Mouse (Mus musculus): ENCODE measurements at regions not wholly inside any gene's neighbourhood (a gene's known extent, or its start where the extent isn't known, plus 50 kb on each side); places are given as distances from the start of the nearest gene placed in this dataset.
A peak's percentile ranks its signal among the peaks of the same experiment; 100 is the strongest.

DNA sequence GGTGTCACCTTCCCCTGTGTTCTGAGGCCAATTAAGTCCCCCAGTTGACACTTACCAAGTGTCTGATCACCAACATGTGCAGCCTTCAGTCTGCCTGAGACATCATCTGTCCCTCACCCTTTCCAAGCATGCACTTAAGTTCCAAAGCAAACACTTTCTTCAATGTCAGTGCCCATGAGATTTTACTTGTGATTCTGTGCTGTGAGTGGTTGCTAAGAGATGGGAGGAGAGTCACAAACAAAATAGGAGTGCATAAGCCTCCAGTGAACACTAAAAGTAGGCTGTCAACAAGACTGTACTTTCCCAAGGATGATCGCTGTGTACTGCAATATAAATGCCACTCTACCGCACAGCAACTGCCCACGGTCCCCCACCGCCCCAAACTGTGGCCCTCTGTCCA, 431.0 kb upstream of the Atp11b start:
- Histone ChIP-seq H3K4me1 (ENCODE audit: control insufficient read depth, insufficient read depth, low read length) (no peaks in the 10 kb centered on the region), H3K4me3 (ENCODE audit: insufficient read depth, low read length) (no peak overlapping the region), H3K27ac (ENCODE audit: insufficient read depth, low read length) (no peak overlapping the region)
- TF ChIP-seq CTCF (IDR thresholded peaks at IDR 0.05; ENCODE audit: borderline replicate concordance, insufficient read depth, low read length) (no peak), POLR2A (IDR thresholded peaks at IDR 0.05; ENCODE audit: low read depth, low read length) (no peak)

DNA sequence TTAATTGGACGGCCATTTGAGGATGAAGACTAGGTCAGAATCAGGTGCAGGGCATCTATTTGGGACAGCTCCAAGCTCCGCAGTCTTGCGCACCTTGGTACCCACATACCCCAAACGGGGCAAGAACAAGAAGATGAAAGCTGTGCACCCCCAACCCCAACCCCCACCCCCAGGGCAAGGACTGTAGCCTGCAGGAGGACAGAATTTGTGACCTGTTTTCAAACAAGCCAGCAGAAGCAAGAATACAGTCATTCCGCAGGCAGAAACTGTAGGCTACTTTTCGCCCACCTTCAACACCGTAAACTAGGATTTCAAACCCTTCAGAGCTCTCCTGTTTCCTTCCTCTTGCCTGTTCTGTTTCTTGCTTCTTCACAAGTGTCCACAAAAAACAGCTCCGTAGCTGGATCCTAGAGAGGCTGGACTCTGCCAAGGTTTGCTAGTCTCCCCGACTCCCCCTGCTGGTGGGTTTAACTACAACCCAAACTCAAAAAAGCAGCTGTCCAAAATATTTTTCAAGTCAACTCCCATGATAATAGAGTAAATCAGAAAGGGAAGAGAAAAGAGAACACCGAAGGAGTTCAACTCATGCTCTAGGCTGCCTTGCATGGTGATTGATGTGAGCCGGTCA, 430.3 kb upstream of the Atp11b start:
- no peak overlapping the region for H3K27ac ChIP-seq (ENCODE audit: insufficient read depth, low read length)
- TF ChIP-seq CTCF (IDR thresholded peaks at IDR 0.05; ENCODE audit: borderline replicate concordance, insufficient read depth, low read length) (no peak), POLR2A (IDR thresholded peaks at IDR 0.05; ENCODE audit: low read depth, low read length) (no peak)
- no peaks in the 10 kb centered on the region for H3K4me1 ChIP-seq (ENCODE audit: control insufficient read depth, insufficient read depth, low read length)
- no peak overlapping the region for H3K4me3 ChIP-seq (ENCODE audit: insufficient read depth, low read length)

DNA sequence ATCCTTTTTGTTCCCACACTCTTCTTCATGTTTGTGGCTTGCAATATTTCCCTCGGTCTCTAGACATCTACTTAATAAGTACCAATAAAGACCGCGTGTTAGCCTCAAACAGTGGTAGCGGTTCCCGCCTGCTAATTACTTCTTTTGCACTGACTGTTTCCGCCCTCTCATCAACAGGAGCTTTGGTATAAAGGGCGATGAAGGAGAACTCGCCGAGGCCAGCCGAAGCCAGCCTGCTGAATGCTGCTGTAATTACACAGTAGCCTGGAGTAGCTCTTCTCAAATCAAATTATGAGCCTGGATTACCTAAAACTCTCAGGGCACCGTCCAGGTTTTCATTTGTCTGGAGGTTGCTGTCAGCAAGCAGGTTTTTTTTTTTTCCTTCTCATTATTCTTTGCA, 429.7 kb upstream of the Atp11b start:
- TF ChIP-seq CTCF (IDR thresholded peaks at IDR 0.05; ENCODE audit: borderline replicate concordance, insufficient read depth, low read length), result no peak
- no peak for TF ChIP-seq POLR2A (IDR thresholded peaks at IDR 0.05; ENCODE audit: low read depth, low read length)
- Histone ChIP-seq H3K4me1 (ENCODE audit: control insufficient read depth, insufficient read depth, low read length) (no peaks in the 10 kb centered on the region), H3K27ac (ENCODE audit: insufficient read depth, low read length) (no peak overlapping the region), H3K4me3 (ENCODE audit: insufficient read depth, low read length) (no peak overlapping the region)

DNA sequence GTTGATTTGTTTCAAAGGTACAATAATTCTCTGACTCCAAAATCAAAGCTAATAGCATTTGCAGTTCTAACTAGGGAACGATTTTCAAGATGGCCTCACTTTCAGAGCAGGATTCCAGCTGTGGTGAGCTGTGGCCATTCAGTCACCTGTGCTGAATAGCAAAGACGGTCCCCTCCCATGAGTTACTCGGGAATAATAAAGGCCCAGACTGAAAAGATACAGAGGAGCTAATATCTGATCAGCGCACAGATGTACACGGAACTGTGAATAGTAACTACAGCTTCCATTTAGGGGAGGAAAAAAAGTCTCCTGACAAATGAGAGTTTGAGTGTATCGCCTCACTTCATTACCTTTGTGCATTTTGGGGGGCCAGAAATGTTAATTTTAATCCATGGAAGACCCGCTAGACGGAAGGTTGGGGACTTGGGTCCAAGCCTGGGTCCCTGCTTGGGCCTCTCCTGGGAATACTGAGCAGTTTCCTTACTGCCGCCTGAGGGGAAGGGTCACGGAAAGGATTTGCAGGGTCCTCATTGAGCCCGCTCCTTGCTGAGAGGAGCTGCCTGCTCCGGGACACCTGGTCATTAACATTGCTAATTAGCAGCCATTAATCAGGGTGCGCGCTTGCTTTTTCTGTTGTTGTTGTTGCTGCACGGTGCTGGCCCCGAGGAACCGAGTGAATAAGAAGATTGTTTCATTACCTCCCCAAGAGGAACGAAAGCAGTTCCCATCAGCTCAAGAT, 421.2 kb upstream of the Atp11b start:
- no peak overlapping the region for H3K27ac ChIP-seq (ENCODE audit: insufficient read depth, low read length)
- no peak for TF ChIP-seq POLR2A (IDR thresholded peaks at IDR 0.05; ENCODE audit: low read depth, low read length)
- TF ChIP-seq CTCF (IDR thresholded peaks at IDR 0.05; ENCODE audit: borderline replicate concordance, insufficient read depth, low read length), result no peak
- H3K4me3 ChIP-seq (ENCODE audit: insufficient read depth, low read length), result no peak overlapping the region
- no peaks in the 10 kb centered on the region for H3K4me1 ChIP-seq (ENCODE audit: control insufficient read depth, insufficient read depth, low read length)

DNA sequence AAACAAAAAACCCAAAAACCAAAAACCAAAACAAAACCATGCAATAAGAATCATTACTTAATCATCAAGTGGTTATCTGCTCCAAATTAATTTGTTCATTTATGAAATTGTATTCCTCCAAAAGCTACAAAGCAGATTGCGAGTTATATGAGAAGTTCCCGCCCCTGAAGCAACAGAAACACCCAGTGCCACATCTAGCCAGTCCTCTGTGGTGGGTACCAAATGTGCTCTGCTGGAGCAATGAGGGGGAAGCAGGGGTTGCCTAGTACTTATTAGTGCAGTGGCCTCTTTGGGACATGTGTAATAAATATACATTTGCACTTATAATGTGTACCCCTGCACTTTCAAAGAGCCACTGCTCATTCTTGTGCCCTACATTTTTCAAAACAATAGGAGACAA, 419.9 kb upstream of the Atp11b start:
- TF ChIP-seq POLR2A (IDR thresholded peaks at IDR 0.05; ENCODE audit: low read depth, low read length) (no peak), CTCF (IDR thresholded peaks at IDR 0.05; ENCODE audit: borderline replicate concordance, insufficient read depth, low read length) (no peak)
- no peaks in the 10 kb centered on the region for H3K4me1 ChIP-seq (ENCODE audit: control insufficient read depth, insufficient read depth, low read length)

DNA sequence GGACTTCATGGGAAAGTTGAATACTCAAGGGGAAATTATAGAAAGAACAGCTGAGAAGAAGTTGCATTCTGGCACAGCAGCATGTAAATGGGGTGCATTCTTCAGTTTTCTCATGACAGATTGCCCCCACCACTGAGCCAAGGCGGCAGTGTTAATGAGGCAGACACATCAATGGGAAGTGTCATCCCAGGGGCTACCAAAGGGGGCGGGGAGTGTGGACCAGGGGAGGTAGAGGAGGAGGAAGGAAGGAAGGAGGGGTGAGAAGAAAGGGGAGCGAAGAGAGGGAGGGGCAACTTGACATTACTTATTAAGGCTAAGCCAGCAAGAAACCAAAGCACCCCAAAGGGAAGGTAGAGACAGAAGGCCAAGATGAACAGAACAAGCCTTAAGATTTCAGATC, 419.4 kb upstream of the Atp11b start:
- no peak for TF ChIP-seq CTCF (IDR thresholded peaks at IDR 0.05; ENCODE audit: borderline replicate concordance, insufficient read depth, low read length)
- TF ChIP-seq POLR2A (IDR thresholded peaks at IDR 0.05; ENCODE audit: low read depth, low read length), result no peak
- H3K27ac ChIP-seq (ENCODE audit: insufficient read depth, low read length), result no peak overlapping the region
- no peak overlapping the region for H3K4me3 ChIP-seq (ENCODE audit: insufficient read depth, low read length)
- no peaks in the 10 kb centered on the region for H3K4me1 ChIP-seq (ENCODE audit: control insufficient read depth, insufficient read depth, low read length)

More for the DNA sequence above, 419.9 kb upstream of the Atp11b start:
- H3K4me3 ChIP-seq (ENCODE audit: insufficient read depth, low read length), result no peak overlapping the region
- H3K27ac ChIP-seq (ENCODE audit: insufficient read depth, low read length), result no peak overlapping the region

DNA sequence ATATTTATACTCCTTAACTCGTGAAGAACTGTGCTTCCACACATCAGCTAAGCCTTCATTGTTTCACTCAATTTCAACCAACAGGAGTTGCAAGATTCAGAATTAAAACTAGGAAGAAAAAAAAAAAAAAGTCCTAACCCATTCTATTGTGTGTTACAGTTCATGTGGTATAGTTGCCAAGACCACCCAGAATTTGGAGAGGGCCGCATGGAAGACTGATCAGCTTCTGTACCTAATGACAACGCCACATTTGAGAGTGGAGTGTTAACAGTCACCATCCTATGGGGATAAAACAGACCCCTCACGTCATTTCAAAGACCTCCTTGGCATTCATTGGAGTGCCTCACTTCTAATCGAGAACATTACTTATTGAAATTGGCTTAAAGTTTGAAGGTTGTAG, 418.1 kb upstream of the Atp11b start:
- no peaks in the 10 kb centered on the region for H3K4me1 ChIP-seq (ENCODE audit: control insufficient read depth, insufficient read depth, low read length)
- H3K4me3 ChIP-seq (ENCODE audit: insufficient read depth, low read length), result no peak overlapping the region
- H3K27ac ChIP-seq (ENCODE audit: insufficient read depth, low read length), result no peak overlapping the region
- TF ChIP-seq CTCF (IDR thresholded peaks at IDR 0.05; ENCODE audit: borderline replicate concordance, insufficient read depth, low read length) (no peak), POLR2A (IDR thresholded peaks at IDR 0.05; ENCODE audit: low read depth, low read length) (no peak)

DNA sequence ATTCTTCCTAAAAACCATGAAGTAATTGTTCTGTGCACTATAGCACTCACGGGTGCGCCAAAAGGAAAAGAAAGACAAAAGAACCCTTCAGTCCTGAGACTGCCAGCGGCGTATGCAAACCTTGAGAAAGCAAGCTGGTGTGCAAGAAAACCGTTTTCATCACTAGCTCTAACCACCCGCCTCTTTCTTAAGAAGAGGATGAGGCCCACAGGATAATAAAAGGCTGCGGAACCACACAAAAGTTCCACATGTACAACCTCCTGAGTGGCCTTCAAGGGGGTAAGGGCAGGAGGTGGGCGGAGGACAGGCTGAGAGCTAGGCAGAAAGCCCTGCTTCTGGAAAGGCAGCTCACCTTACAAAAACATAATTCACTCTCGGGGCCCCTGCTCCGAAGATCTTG, 413.4 kb upstream of the Atp11b start:
- Histone ChIP-seq H3K4me1 (ENCODE audit: control insufficient read depth, insufficient read depth, low read length) (no peaks in the 10 kb centered on the region), H3K4me3 (ENCODE audit: insufficient read depth, low read length) (peak overlapping the region; percentile 13), H3K27ac (ENCODE audit: insufficient read depth, low read length) (no peak overlapping the region)
- no peak for TF ChIP-seq POLR2A (IDR thresholded peaks at IDR 0.05; ENCODE audit: low read depth, low read length)
- TF ChIP-seq CTCF (IDR thresholded peaks at IDR 0.05; ENCODE audit: borderline replicate concordance, insufficient read depth, low read length), result no peak

DNA sequence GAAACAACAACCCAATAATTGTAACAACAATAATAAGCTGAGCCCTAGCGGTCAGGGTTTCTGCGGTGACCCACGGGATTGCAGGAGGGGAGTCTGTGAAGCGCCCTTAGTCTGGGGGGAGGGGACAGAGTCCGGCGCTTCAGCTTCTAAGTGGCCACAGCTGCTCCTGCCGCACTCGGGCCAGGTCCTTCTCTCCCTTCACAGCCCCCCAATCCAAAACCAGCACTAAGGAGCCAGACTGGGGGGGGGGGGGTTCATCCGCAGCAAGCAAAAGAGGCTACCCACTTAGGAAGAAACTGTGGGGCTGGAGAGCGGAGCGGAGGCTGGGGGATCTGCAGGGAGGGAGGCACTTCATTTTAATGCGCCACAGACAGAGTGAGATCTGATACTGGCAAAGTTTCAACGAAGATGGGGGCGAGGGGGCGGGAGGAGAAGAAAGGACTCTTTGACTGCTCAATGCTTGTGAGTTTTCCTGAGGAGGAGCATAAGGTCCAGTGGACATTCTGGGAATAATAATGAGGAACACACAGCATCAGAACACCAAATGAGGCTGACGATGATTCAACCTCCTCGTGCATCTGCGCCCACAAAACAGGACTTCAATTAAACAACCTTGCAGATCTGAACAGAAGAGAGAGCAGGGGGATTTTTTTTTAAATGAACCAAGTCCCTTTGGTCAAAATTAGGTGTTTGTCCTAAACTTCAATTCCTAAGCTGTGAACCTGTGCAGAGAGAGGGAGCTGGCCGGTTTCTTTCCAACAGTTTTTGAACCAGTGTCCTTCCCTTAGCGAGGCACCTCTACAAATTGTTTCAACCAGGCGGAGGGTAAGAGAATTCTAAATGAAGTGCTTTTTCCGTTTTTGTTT, 412.7 kb upstream of the Atp11b start:
- Histone ChIP-seq H3K4me3 (ENCODE audit: insufficient read depth, low read length) (peak overlapping the region; percentile 13), H3K4me1 (ENCODE audit: control insufficient read depth, insufficient read depth, low read length) (no peaks in the 10 kb centered on the region), H3K27ac (ENCODE audit: insufficient read depth, low read length) (no peak overlapping the region)
- TF ChIP-seq CTCF (IDR thresholded peaks at IDR 0.05; ENCODE audit: borderline replicate concordance, insufficient read depth, low read length) (no peak), POLR2A (IDR thresholded peaks at IDR 0.05; ENCODE audit: low read depth, low read length) (no peak)
